Mouse (Mus musculus) limb, embryonic 12.5 days (tissue): Measurements from ENCODE around the gene 0610012G03Rik. TPM values are rescaled to one million over a fixed set of nuclear protein-coding genes. Genes with fewer than 3 reads are reported as not detected.

Experiments used
- ATAC-seq: fragments of 200-750 bp; cut with Nextera tagmentation; 2 replicates; pipeline ENCODE4 v1.8.0; 2017; ENCODE audit warnings: low read depth, moderate TSS enrichment; ENCODE audit not compliant: insufficient number of reproducible peaks, insufficient read depth, low FRiP score, low TSS enrichment
- H3K27ac ChIP-seq: fragments of 300-500 bp; sonication (generic); 2 replicates; pipeline ENCODE4 v1.5.1; 2016; ENCODE audit warnings: mild to moderate bottlenecking, moderate library complexity
- H3K27me3 ChIP-seq: fragments of 300-500 bp; sonication (generic); 2 replicates; pipeline ENCODE4 v1.6.1; 2016; ENCODE audit warnings: mild to moderate bottlenecking, moderate library complexity
- H3K36me3 ChIP-seq: fragments of 300-500 bp; sonication (generic); 2 replicates; pipeline ENCODE4 v1.6.1; 2016; ENCODE audit warnings: mild to moderate bottlenecking, moderate library complexity
- H3K4me1 ChIP-seq: fragments of 300-500 bp; sonication (generic); replicated peaks from 2 replicates; pipeline ENCODE4 v1.6.1; 2016
- H3K4me2 ChIP-seq: fragments of 300-500 bp; sonication (generic); 2 replicates; pipeline ENCODE4 v1.6.1; 2016; ENCODE audit warnings: mild to moderate bottlenecking, moderate library complexity
- H3K4me3 ChIP-seq: fragments of 300-500 bp; sonication (generic); replicated peaks from 2 replicates; pipeline ENCODE4 v1.5.1; 2016; ENCODE audit warnings: mild to moderate bottlenecking
- H3K9ac ChIP-seq: fragments of 300-500 bp; sonication (generic); replicated peaks from 2 replicates; pipeline ENCODE4 v1.6.1; 2016; ENCODE audit warnings: mild to moderate bottlenecking, moderate library complexity
- H3K9me3 ChIP-seq: fragments of 300-500 bp; sonication (generic); 2 replicates; pipeline ENCODE4 v1.6.1; 2016; ENCODE audit warnings: mild to moderate bottlenecking, moderate library complexity
- WGBS: fragments of 180-500 bp; shearing (Covaris S2); methylation state at CpG from one replicate; pipeline ENCODE4 v1.1.7; 2016; 5-methylcytosine and 5-hydroxymethylcytosine counted together
- microRNA-seq: library from miRNA; unstranded; fragments of <30 nt; microRNA quantifications from one replicate; pipeline ENCODE4, GENCODE M21; 2017
- polyA plus RNA-seq: library from polyadenylated mRNA; unstranded; fragments of >200 nt; fragmentation: Nextera tagmentation; extraction: Ambion mirVana; gene quantifications from 2 replicates; pipeline ENCODE4 v1.2.1, GENCODE M21; 2016

The 0610012G03Rik gene
- polyA plus RNA-seq, 1 experiment from 2014 or later: 83.7 TPM

GRCm38 (mm10) chr16:31905891-31906825 is 42.1 kb downstream of the 0610012G03Rik start:
- no peaks in the 10 kb centered on the region for H3K36me3 ChIP-seq
- ATAC-seq: no peak
- H3K9me3 ChIP-seq: no peaks in the 10 kb centered on the region
- H3K27ac ChIP-seq: peak overlapping the region; percentile 9; the same call in 1 of the 2 replicates
- peak overlapping the region; percentile 5; the same call in 1 of the 2 replicates for H3K9ac ChIP-seq
- peak overlapping the region; percentile 55 for H3K4me2 ChIP-seq
- H3K4me1 ChIP-seq: peaks cover 14% of the 10 kb centered on the region
- WGBS: 35% methylated on average over 20 of the region's 20 CpGs
- H3K27me3 ChIP-seq: 0 out of 2 replicates have a peak, but pooled peaks cover 5% of the 10 kb centered on the region
- H3K4me3 ChIP-seq: peak overlapping the region; percentile 29

GRCm38 (mm10) chr16:31905331-31905730 is 43.0 kb downstream of the 0610012G03Rik start:
- no peak overlapping the region for H3K4me2 ChIP-seq
- WGBS: 73% methylated on average over 4 of the region's 4 CpGs

GRCm38 (mm10) chr16:31903239-31903638 is 45.1 kb downstream of the 0610012G03Rik start:
- Histone ChIP-seq H3K36me3 (no peaks in the 10 kb centered on the region), H3K27me3 (0 out of 2 replicates have a peak, but pooled peaks cover 5% of the 10 kb centered on the region), H3K4me3 (no peak overlapping the region), H3K9me3 (0 out of 2 replicates have a peak, but pooled peaks cover 9% of the 10 kb centered on the region), H3K4me2 (no peak overlapping the region), H3K4me1 (peaks cover 14% of the 10 kb centered on the region), H3K9ac (no peak overlapping the region), H3K27ac (no peak overlapping the region)
- ATAC-seq: no peak
- WGBS: 86% methylated on average over 8 of the region's 8 CpGs

More at GRCm38 (mm10) chr16:31905331-31905730, 43.0 kb downstream of the 0610012G03Rik start:
- Histone ChIP-seq H3K36me3 (no peaks in the 10 kb centered on the region), H3K4me3 (no peak overlapping the region), H3K9ac (no peak overlapping the region), H3K4me1 (peaks cover 14% of the 10 kb centered on the region), H3K27ac (no peak overlapping the region), H3K9me3 (0 out of 2 replicates have a peak, but pooled peaks cover under 1% of the 10 kb centered on the region), H3K27me3 (0 out of 2 replicates have a peak, but pooled peaks cover 5% of the 10 kb centered on the region)
- ATAC-seq: no peak

GRCm38 (mm10) chr16:31901886-31902285 is 46.4 kb downstream of the 0610012G03Rik start:
- 72% methylated on average over 1 of the region's 1 CpGs for WGBS
- Histone ChIP-seq H3K4me3 (no peak overlapping the region), H3K9me3 (0 out of 2 replicates have a peak, but pooled peaks cover 9% of the 10 kb centered on the region), H3K27me3 (0 out of 2 replicates have a peak, but pooled peaks cover 5% of the 10 kb centered on the region), H3K36me3 (no peaks in the 10 kb centered on the region), H3K9ac (no peak overlapping the region), H3K4me1 (peaks cover 24% of the 10 kb centered on the region), H3K4me2 (no peak overlapping the region), H3K27ac (no peak overlapping the region)
- no peak for ATAC-seq

- H3K4me1 ChIP-seq: peaks cover 14% of the 10 kb centered on the region
- H3K4me3 ChIP-seq: no peak overlapping the region
- no peak for ATAC-seq
- no peaks in the 10 kb centered on the region for H3K27me3 ChIP-seq
- H3K9ac ChIP-seq: no peak overlapping the region
- 83% methylated on average over 18 of the region's 18 CpGs for WGBS
- H3K27ac ChIP-seq: 0 out of 2 replicates have a peak overlapping the region, but pooled peaks have one; percentile 17
- 0 out of 2 replicates have a peak, but pooled peaks cover 9% of the 10 kb centered on the region for H3K9me3 ChIP-seq
- no peaks in the 10 kb centered on the region for H3K36me3 ChIP-seq
- no peak overlapping the region for H3K4me2 ChIP-seq
These were observed 49.6 kb downstream of the 0610012G03Rik start for GRCm38 (mm10) chr16:31898546-31899326.

Small RNA genes lying within 50 kb of the gene (microRNA-seq; reads per million reads assigned to microRNA genes)
- gene Gm26269: not detected

Other genes with a start within 250 kb of the 0610012G03Rik start
- gene Meltf, start 69.7 kb downstream of the 0610012G03Rik start, polyA plus RNA-seq: 0.50 and 0.70 TPM in 2 replicates
- 0.91 and 1.2 TPM in 2 replicates for gene Pigz, start 14.6 kb downstream of the 0610012G03Rik start, polyA plus RNA-seq
- gene Ncbp2, start within 50 bp of the 0610012G03Rik start, polyA plus RNA-seq: 148 and 149 TPM in 2 replicates
- gene Senp5, start 54.8 kb upstream of the 0610012G03Rik start, polyA plus RNA-seq: 24.8 and 24.9 TPM in 2 replicates
- 37.9 and 38.0 TPM in 2 replicates for gene Pak2, start 130.8 kb upstream of the 0610012G03Rik start, polyA plus RNA-seq
- gene Pigx, start 151.2 kb upstream of the 0610012G03Rik start, polyA plus RNA-seq: 120 and 124 TPM in 2 replicates
- 34.1 and 35.9 TPM in 2 replicates for gene Cep19, start 151.3 kb upstream of the 0610012G03Rik start, polyA plus RNA-seq
- gene Nrros, start 217.1 kb upstream of the 0610012G03Rik start, polyA plus RNA-seq: 9.4 and 9.9 TPM in 2 replicates
- gene Bex6, start 231.3 kb upstream of the 0610012G03Rik start, polyA plus RNA-seq: not detected in 2 replicates